ENCODE assay signal across 18 mouse cellular contexts in genomic region chr12:31503211-31503610, GRCm38 (mm10). TPM values are rescaled to one million over a fixed set of nuclear protein-coding genes. Genes with fewer than 3 reads are reported as not detected.
A peak's percentile ranks its signal among the peaks of the same experiment; 100 is the strongest.
DNase-seq lines count a peak whose midpoint lies in the region; ATAC-seq and TF ChIP-seq lines count a peak whose summit lies in the region.
"Had no signal": no experiment of that assay in that cellular context is flagged by ENCODE, and none has a peak within 500 bp of the region (broad histone marks: within the 10 kb centered on the region; RNA-seq: fewer than 3 reads in every experiment).

No protein-coding gene starts in this region.

- H3K4me2 ChIP-seq in heart, postnatal 0 days (ENCODE audit: low read depth, low read length) = no peak overlapping the region
- no peak overlapping the region for H3K4me2 ChIP-seq in heart, embryonic 11.5 days
- H3K4me2 ChIP-seq in lung, embryonic 14.5 days = no peak overlapping the region
- H3K4me2 ChIP-seq: forebrain, embryonic 13.5 days; hindbrain, embryonic 15.5 days; kidney, embryonic 15.5 days had no signal

- no peak overlapping the region for H3K27ac ChIP-seq in heart, postnatal 0 days (ENCODE audit: low read depth)
- H3K27ac ChIP-seq in heart, embryonic 11.5 days (ENCODE audit: low read depth, low read length) = no peak overlapping the region
- no peak overlapping the region for H3K27ac ChIP-seq in lung, embryonic 14.5 days (ENCODE audit: low read depth)
- no peak overlapping the region for H3K27ac ChIP-seq in cerebellum, adult 2 months (ENCODE audit: insufficient read depth, low read length)
- H3K27ac ChIP-seq: forebrain, embryonic 13.5 days; hindbrain, embryonic 15.5 days; kidney, embryonic 15.5 days had no signal

- no peak for TF ChIP-seq EP300 in heart, postnatal 0 days (IDR thresholded peaks at IDR 0.05; ENCODE audit: low read depth)

- H3K36me3 ChIP-seq in heart, postnatal 0 days (replicated peaks; ENCODE audit: control insufficient read depth, insufficient read depth, low read length) = no peaks in the 10 kb centered on the region
- no peaks in the 10 kb centered on the region for H3K36me3 ChIP-seq in heart, embryonic 11.5 days (ENCODE audit: control insufficient read depth, insufficient read depth, low read length)
- H3K36me3 ChIP-seq in lung, embryonic 14.5 days (ENCODE audit: insufficient read depth) = no peaks in the 10 kb centered on the region
- H3K36me3 ChIP-seq: hindbrain, embryonic 15.5 days; kidney, embryonic 15.5 days had no signal

- peaks cover 9% of the 10 kb centered on the region for H3K4me1 ChIP-seq in heart, postnatal 0 days (ENCODE audit: control insufficient read depth, insufficient read depth)
- peaks cover 8% of the 10 kb centered on the region; the same call in 1 of the 2 replicates for H3K4me1 ChIP-seq in heart, embryonic 11.5 days (ENCODE audit: control insufficient read depth, insufficient read depth, low read length)
- no peaks in the 10 kb centered on the region for H3K4me1 ChIP-seq in lung, embryonic 14.5 days (ENCODE audit: insufficient read depth)
- H3K4me1 ChIP-seq in cerebellum, adult 2 months (ENCODE audit: control insufficient read depth, insufficient read depth, low read length) = peaks cover 5% of the 10 kb centered on the region; the same call in 1 of the 2 replicates

- no peak for DNase-seq in heart, postnatal 0 days (ENCODE audit: low spot score)
- no peak for DNase-seq in lung, embryonic 14.5 days
- DNase-seq in lung, adult 18-20 months = no peak
- DNase-seq in R1 (ENCODE audit: low read depth, low spot score) = peak; percentile 34
- no peak for DNase-seq in cerebellum, adult 2 months
- no peak for DNase-seq in left cerebral cortex, adult 9 months (ENCODE audit: low spot score in 2 of 2)
- DNase-seq: adrenal gland, adult 2 months; cerebellum, adult 18-20 months; embryo, embryonic 11 days; gastrocnemius, postnatal 10 days; heart, postnatal 14 days; thymus, postnatal 4 days had no signal

- peak; percentile 39 for TF ChIP-seq CTCF in heart, postnatal 0 days (IDR thresholded peaks at IDR 0.05; ENCODE audit: low read depth)
- peak; percentile 48 for TF ChIP-seq CTCF in lung, embryonic 14.5 days (IDR thresholded peaks at IDR 0.05; ENCODE audit: low read depth)
- no peak for TF ChIP-seq CTCF in cerebellum, adult 2 months (IDR thresholded peaks at IDR 0.05; ENCODE audit: borderline replicate concordance, insufficient read depth, low read depth, low read length)

- H3K9ac ChIP-seq in heart, postnatal 0 days (replicated peaks; ENCODE audit: low read depth, low read length) = no peak overlapping the region
- no peak overlapping the region for H3K9ac ChIP-seq in heart, embryonic 11.5 days (ENCODE audit: low read depth, low read length)
- no peak overlapping the region for H3K9ac ChIP-seq in lung, embryonic 14.5 days
- H3K9ac ChIP-seq: forebrain, embryonic 13.5 days; hindbrain, embryonic 15.5 days; kidney, embryonic 15.5 days had no signal

- no peaks in the 10 kb centered on the region for H3K9me3 ChIP-seq in heart, postnatal 0 days (replicated peaks; ENCODE audit: control insufficient read depth, low read length)
- no peaks in the 10 kb centered on the region for H3K9me3 ChIP-seq in heart, embryonic 11.5 days (replicated peaks; ENCODE audit: control insufficient read depth, low read length)
- H3K9me3 ChIP-seq in lung, embryonic 14.5 days (ENCODE audit: low read depth, low read length) = no peaks in the 10 kb centered on the region
- H3K9me3 ChIP-seq: forebrain, embryonic 13.5 days; hindbrain, embryonic 15.5 days; kidney, embryonic 15.5 days had no signal

- H3K27me3 ChIP-seq in heart, postnatal 0 days (ENCODE audit: control insufficient read depth, insufficient read depth, low read length) = no peaks in the 10 kb centered on the region
- no peaks in the 10 kb centered on the region for H3K27me3 ChIP-seq in heart, embryonic 11.5 days (ENCODE audit: control insufficient read depth, insufficient read depth, low read length)
- no peaks in the 10 kb centered on the region for H3K27me3 ChIP-seq in lung, embryonic 14.5 days (ENCODE audit: insufficient read depth, low read length)
- no peaks in the 10 kb centered on the region for H3K27me3 ChIP-seq in cerebellum, adult 2 months (ENCODE audit: control insufficient read depth, insufficient read depth, low read length)
- H3K27me3 ChIP-seq: forebrain, embryonic 13.5 days; hindbrain, embryonic 15.5 days had no signal

- no peak for TF ChIP-seq POLR2A in cerebellum, adult 2 months (IDR thresholded peaks at IDR 0.05; ENCODE audit: borderline replicate concordance, insufficient read depth, low read length)

- no peak for ATAC-seq in heart, postnatal 0 days (ENCODE audit: insufficient read depth, low read depth)
- no peak for ATAC-seq in heart, embryonic 11.5 days (replicated peaks; ENCODE audit: insufficient number of reproducible peaks, low FRiP score, low TSS enrichment)
- no peak for ATAC-seq in lung, embryonic 14.5 days (ENCODE audit: insufficient read depth)
- ATAC-seq: forebrain, embryonic 13.5 days had no signal

- no peak overlapping the region for H3K4me3 ChIP-seq in heart, postnatal 0 days (ENCODE audit: low read depth, low read length)
- no peak overlapping the region for H3K4me3 ChIP-seq in heart, embryonic 11.5 days (ENCODE audit: low read depth, low read length)
- H3K4me3 ChIP-seq in lung, embryonic 14.5 days (ENCODE audit: low read depth, low read length) = no peak overlapping the region
- no peak overlapping the region for H3K4me3 ChIP-seq in cerebellum, adult 2 months (replicated peaks; ENCODE audit: insufficient read depth, low read depth, low read length)
- H3K4me3 ChIP-seq: forebrain, embryonic 13.5 days; hindbrain, embryonic 15.5 days; kidney, embryonic 15.5 days had no signal

RNA-seq across cellular contexts. Expression of gene Cbll1, which starts 3.8 kb away (rescaled TPM):
- total RNA-seq in heart, postnatal 0 days (2014; rRNA removed; ENCODE audit: low replicate concordance) = 6.4 and 10.4 TPM in 2 replicates
- polyA plus RNA-seq in heart, postnatal 0 days (2015; fragmentation: Nextera tagmentation; extraction: Ambion mirVana) = 5.1 and 5.4 TPM in 2 replicates
- 11.8 and 16.3 TPM in 2 replicates for polyA plus RNA-seq in heart, embryonic 11.5 days (2014; fragmentation: Nextera tagmentation; extraction: Ambion mirVana)
- polyA plus RNA-seq in lung, embryonic 14.5 days (2014; fragmentation: Nextera tagmentation; extraction: Ambion mirVana) = 19.5 and 21.1 TPM in 2 replicates
- 11.3 and 13.3 TPM in 2 replicates for polyA plus RNA-seq in cerebellum, adult 2 months (2012; rRNA removed)

RNA-seq across cellular contexts. Expression of gene Slc26a4, which starts 56.6 kb away (rescaled TPM):
- not detected in 2 replicates for total RNA-seq in heart, postnatal 0 days (2014; rRNA removed; ENCODE audit: low replicate concordance)
- 0.12 and 0.16 TPM in 2 replicates for polyA plus RNA-seq in heart, postnatal 0 days (2015; fragmentation: Nextera tagmentation; extraction: Ambion mirVana)
- 0.19 TPM in 1 of 2 replicates, not detected in the other for polyA plus RNA-seq in heart, embryonic 11.5 days (2014; fragmentation: Nextera tagmentation; extraction: Ambion mirVana)
- not detected in 2 replicates for polyA plus RNA-seq in lung, embryonic 14.5 days (2014; fragmentation: Nextera tagmentation; extraction: Ambion mirVana)
- 0.05 TPM in 1 of 2 replicates, not detected in the other for polyA plus RNA-seq in cerebellum, adult 2 months (2012; rRNA removed)
- total RNA-seq: neutrophil, adult 5-6 weeks had no signal
- polyA plus RNA-seq: C2C12; forebrain, embryonic 13.5 days; hindbrain, embryonic 15.5 days had no signal
